Mouse (Mus musculus): Measurements from ENCODE around the gene Agap1. TPM values are rescaled to one million over a fixed set of nuclear protein-coding genes. Genes with fewer than 3 reads are reported as not detected.

The Agap1 gene
- polyA plus RNA-seq, 1 experiment: 31.6 TPM

DNA sequence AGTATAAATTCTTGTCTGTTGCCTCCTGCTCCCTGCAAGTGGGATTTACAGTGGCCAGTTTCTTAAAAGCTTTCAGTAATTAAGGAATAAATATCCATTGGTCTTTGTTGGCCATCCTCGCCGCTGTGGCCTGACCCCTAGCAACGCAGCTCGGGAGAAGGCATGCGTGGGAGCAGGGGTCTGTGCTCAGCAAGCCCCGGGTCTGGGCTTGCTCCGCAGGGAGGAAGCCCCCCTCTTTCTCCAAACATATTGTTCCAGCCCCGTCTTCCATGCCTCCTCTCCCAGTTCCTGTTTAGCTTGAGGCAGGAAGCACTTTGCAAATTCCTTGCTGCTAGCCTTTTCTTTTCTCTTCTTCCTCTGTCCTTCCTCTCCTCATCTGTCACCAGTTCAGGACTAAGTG lies 425.6 kb downstream of the Agap1 start:
- Histone ChIP-seq H3K36me3 (ENCODE audit: control insufficient read depth, insufficient read depth, low read length) (no peaks in the 10 kb centered on the region), H3K4me1 (ENCODE audit: control insufficient read depth, insufficient read depth, low read length) (no peaks in the 10 kb centered on the region), H3K27ac (ENCODE audit: insufficient read depth, low read depth, low read length) (no peak overlapping the region), H3K27me3 (replicated peaks; ENCODE audit: control insufficient read depth, insufficient read depth, low read length) (no peaks in the 10 kb centered on the region), H3K4me3 (ENCODE audit: insufficient read depth, low read depth, low read length) (no peak overlapping the region)
- 45% methylated on average over 8 of the region's 8 CpGs for WGBS
- TF ChIP-seq POLR2A (IDR thresholded peaks at IDR 0.05; ENCODE audit: low read depth, low read length) (no peak), CTCF (conservative IDR thresholded peaks at IDR 0.05; ENCODE audit: insufficient read depth, insufficient read length, low read depth, low read length) (no peak)
- DNase-seq: no peak

GRCm38 (mm10) chr1:89880834-89881233 lies 426.2 kb downstream of the Agap1 start:
- TF ChIP-seq CTCF (conservative IDR thresholded peaks at IDR 0.05; ENCODE audit: insufficient read depth, insufficient read length, low read depth, low read length) (no peak), POLR2A (IDR thresholded peaks at IDR 0.05; ENCODE audit: low read depth, low read length) (no peak)
- no peaks in the 10 kb centered on the region for H3K4me1 ChIP-seq (ENCODE audit: control insufficient read depth, insufficient read depth, low read length)
- H3K27me3 ChIP-seq (replicated peaks; ENCODE audit: control insufficient read depth, insufficient read depth, low read length): no peaks in the 10 kb centered on the region
- DNase-seq: no peak
- H3K4me3 ChIP-seq (ENCODE audit: insufficient read depth, low read depth, low read length): no peak overlapping the region
- WGBS: 74% methylated on average over 10 of the region's 10 CpGs
- H3K36me3 ChIP-seq (ENCODE audit: control insufficient read depth, insufficient read depth, low read length): no peaks in the 10 kb centered on the region
- H3K27ac ChIP-seq (ENCODE audit: insufficient read depth, low read depth, low read length): no peak overlapping the region

DNA sequence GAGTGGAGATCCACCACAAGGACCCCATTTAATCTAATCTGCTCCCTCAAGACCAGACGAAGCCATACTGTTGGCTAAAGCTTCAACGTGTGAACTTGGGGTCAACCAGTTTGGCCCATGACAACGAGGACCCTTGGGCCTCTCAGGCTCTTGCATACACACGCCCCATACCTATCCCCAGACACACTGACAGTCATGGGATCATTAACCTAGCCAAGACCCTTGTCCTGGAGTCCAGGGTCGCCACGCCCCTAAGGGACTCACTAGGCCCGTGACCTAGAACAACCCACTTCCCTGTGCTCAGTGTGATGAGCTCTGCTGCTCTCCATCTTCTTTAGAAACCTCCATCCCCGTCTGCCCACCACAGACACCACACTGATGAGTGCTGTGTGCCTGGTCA lies 429.7 kb downstream of the Agap1 start:
- TF ChIP-seq POLR2A (IDR thresholded peaks at IDR 0.05; ENCODE audit: low read depth, low read length) (no peak), CTCF (conservative IDR thresholded peaks at IDR 0.05; ENCODE audit: insufficient read depth, insufficient read length, low read depth, low read length) (no peak)
- Histone ChIP-seq H3K27ac (ENCODE audit: insufficient read depth, low read depth, low read length) (no peak overlapping the region), H3K36me3 (ENCODE audit: control insufficient read depth, insufficient read depth, low read length) (no peaks in the 10 kb centered on the region), H3K4me3 (ENCODE audit: insufficient read depth, low read depth, low read length) (no peak overlapping the region), H3K4me1 (ENCODE audit: control insufficient read depth, insufficient read depth, low read length) (no peaks in the 10 kb centered on the region), H3K27me3 (replicated peaks; ENCODE audit: control insufficient read depth, insufficient read depth, low read length) (no peaks in the 10 kb centered on the region)
- 72% methylated on average over 8 of the region's 8 CpGs for WGBS
- DNase-seq: no peak

DNA sequence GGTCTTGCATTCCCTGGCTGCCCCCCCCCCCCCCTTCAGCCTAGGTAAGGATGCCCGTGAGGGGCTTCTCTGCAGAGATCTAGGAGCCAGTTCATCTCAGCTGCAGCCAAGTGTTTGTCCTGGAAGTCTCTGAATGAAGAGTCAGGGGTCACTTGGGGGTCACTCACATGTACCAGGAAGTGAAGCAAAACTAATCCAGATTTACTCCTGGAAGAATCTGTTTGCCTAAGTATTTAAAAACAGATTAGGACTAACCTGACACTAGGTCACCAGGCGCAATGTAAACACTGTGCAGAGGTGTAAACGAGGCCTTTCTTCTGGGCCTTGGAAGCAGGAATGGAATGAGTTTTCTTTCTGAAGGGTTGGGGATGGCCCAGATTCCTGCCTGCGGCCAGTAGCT lies 431.1 kb downstream of the Agap1 start:
- no peaks in the 10 kb centered on the region for H3K36me3 ChIP-seq (ENCODE audit: control insufficient read depth, insufficient read depth, low read length)
- DNase-seq: no peak
- H3K4me3 ChIP-seq (ENCODE audit: insufficient read depth, low read depth, low read length): no peak overlapping the region
- 61% methylated on average over 4 of the region's 4 CpGs for WGBS
- no peak overlapping the region for H3K27ac ChIP-seq (ENCODE audit: insufficient read depth, low read depth, low read length)
- no peaks in the 10 kb centered on the region for H3K27me3 ChIP-seq (replicated peaks; ENCODE audit: control insufficient read depth, insufficient read depth, low read length)
- TF ChIP-seq POLR2A (IDR thresholded peaks at IDR 0.05; ENCODE audit: low read depth, low read length) (no peak), CTCF (conservative IDR thresholded peaks at IDR 0.05; ENCODE audit: insufficient read depth, insufficient read length, low read depth, low read length) (no peak)
- no peaks in the 10 kb centered on the region for H3K4me1 ChIP-seq (ENCODE audit: control insufficient read depth, insufficient read depth, low read length)

DNA sequence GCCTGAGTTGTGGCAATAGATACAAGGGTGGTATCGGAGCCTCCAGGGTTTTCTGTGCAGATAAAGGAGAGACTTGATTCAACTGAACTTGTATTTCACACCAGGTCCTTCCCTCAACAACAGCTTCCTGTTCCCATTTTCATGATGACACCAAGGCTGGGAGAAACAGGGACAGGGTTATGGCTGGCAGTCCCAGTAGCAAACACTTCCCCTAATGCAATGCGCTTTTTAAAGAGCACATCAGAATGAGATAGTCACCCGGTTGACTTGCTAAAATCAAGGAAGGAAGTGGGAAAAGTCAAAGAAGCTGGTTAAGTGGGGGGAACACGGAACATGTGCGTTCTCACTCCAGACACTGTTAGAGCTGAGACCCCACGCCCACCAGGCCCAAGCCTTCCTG lies 436.8 kb downstream of the Agap1 start:
- TF ChIP-seq POLR2A (IDR thresholded peaks at IDR 0.05; ENCODE audit: low read depth, low read length) (no peak), CTCF (conservative IDR thresholded peaks at IDR 0.05; ENCODE audit: insufficient read depth, insufficient read length, low read depth, low read length) (no peak)
- DNase-seq: no peak
- no peaks in the 10 kb centered on the region for H3K27me3 ChIP-seq (replicated peaks; ENCODE audit: control insufficient read depth, insufficient read depth, low read length)
- 95% methylated on average over 6 of the region's 6 CpGs for WGBS
- H3K36me3 ChIP-seq (ENCODE audit: control insufficient read depth, insufficient read depth, low read length): no peaks in the 10 kb centered on the region
- H3K27ac ChIP-seq (ENCODE audit: insufficient read depth, low read depth, low read length): no peak overlapping the region
- H3K4me1 ChIP-seq (ENCODE audit: control insufficient read depth, insufficient read depth, low read length): no peaks in the 10 kb centered on the region
- H3K4me3 ChIP-seq (ENCODE audit: insufficient read depth, low read depth, low read length): no peak overlapping the region

- Histone ChIP-seq H3K27ac (ENCODE audit: insufficient read depth, low read depth, low read length) (no peak overlapping the region), H3K36me3 (ENCODE audit: control insufficient read depth, insufficient read depth, low read length) (no peaks in the 10 kb centered on the region), H3K4me1 (ENCODE audit: control insufficient read depth, insufficient read depth, low read length) (no peaks in the 10 kb centered on the region), H3K4me3 (ENCODE audit: insufficient read depth, low read depth, low read length) (no peak overlapping the region), H3K27me3 (replicated peaks; ENCODE audit: control insufficient read depth, insufficient read depth, low read length) (no peaks in the 10 kb centered on the region)
- DNase-seq: no peak
- TF ChIP-seq POLR2A (IDR thresholded peaks at IDR 0.05; ENCODE audit: low read depth, low read length): no peak
- TF ChIP-seq CTCF (conservative IDR thresholded peaks at IDR 0.05; ENCODE audit: insufficient read depth, insufficient read length, low read depth, low read length): no peak
- WGBS: 69% methylated on average over 7 of the region's 7 CpGs
Observed at GRCm38 (mm10) chr1:89892281-89892680, 437.7 kb downstream of the Agap1 start.

- Histone ChIP-seq H3K27me3 (replicated peaks; ENCODE audit: control insufficient read depth, insufficient read depth, low read length) (no peaks in the 10 kb centered on the region), H3K4me1 (ENCODE audit: control insufficient read depth, insufficient read depth, low read length) (no peaks in the 10 kb centered on the region), H3K4me3 (ENCODE audit: insufficient read depth, low read depth, low read length) (no peak overlapping the region), H3K36me3 (ENCODE audit: control insufficient read depth, insufficient read depth, low read length) (no peaks in the 10 kb centered on the region), H3K27ac (ENCODE audit: insufficient read depth, low read depth, low read length) (no peak overlapping the region)
- TF ChIP-seq POLR2A (IDR thresholded peaks at IDR 0.05; ENCODE audit: low read depth, low read length) (no peak), CTCF (conservative IDR thresholded peaks at IDR 0.05; ENCODE audit: insufficient read depth, insufficient read length, low read depth, low read length) (no peak)
- WGBS: 50% methylated on average over 5 of the region's 5 CpGs
- peak; percentile 53 for DNase-seq
Observed at GRCm38 (mm10) chr1:89895801-89896200, 441.2 kb downstream of the Agap1 start.

DNA sequence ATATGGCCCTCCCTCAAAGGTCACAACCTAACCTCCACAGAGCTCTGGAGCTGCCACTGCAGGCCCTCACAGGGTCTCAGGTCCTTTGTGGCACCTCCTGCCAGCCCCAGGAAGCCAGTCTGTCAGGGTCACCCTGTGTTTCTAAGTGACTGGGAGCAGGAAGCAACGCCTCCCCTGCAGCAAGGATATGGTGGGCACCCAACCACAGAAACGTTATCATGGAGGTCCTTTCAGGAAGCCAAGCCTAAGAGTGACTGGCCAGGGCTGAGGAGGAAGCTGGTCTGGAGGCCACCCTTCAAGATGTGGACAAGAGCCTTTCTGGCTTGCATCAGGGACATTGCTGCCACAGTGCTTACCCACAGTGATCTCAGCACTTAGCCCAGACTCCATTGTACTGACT lies 444.4 kb downstream of the Agap1 start:
- no peaks in the 10 kb centered on the region for H3K36me3 ChIP-seq (ENCODE audit: control insufficient read depth, insufficient read depth, low read length)
- DNase-seq: no peak
- TF ChIP-seq POLR2A (IDR thresholded peaks at IDR 0.05; ENCODE audit: low read depth, low read length) (no peak), CTCF (conservative IDR thresholded peaks at IDR 0.05; ENCODE audit: insufficient read depth, insufficient read length, low read depth, low read length) (no peak)
- H3K4me1 ChIP-seq (ENCODE audit: control insufficient read depth, insufficient read depth, low read length): 0 out of 2 replicates have a peak, but pooled peaks cover 3% of the 10 kb centered on the region
- WGBS: 63% methylated on average over 2 of the region's 2 CpGs
- H3K4me3 ChIP-seq (ENCODE audit: insufficient read depth, low read depth, low read length): no peak overlapping the region
- no peaks in the 10 kb centered on the region for H3K27me3 ChIP-seq (replicated peaks; ENCODE audit: control insufficient read depth, insufficient read depth, low read length)
- H3K27ac ChIP-seq (ENCODE audit: insufficient read depth, low read depth, low read length): no peak overlapping the region

All from kidney, adult 2 months (tissue).